Comparison of ENCODE assay signal across 8 mouse cellular contexts in the genomic region with DNA sequence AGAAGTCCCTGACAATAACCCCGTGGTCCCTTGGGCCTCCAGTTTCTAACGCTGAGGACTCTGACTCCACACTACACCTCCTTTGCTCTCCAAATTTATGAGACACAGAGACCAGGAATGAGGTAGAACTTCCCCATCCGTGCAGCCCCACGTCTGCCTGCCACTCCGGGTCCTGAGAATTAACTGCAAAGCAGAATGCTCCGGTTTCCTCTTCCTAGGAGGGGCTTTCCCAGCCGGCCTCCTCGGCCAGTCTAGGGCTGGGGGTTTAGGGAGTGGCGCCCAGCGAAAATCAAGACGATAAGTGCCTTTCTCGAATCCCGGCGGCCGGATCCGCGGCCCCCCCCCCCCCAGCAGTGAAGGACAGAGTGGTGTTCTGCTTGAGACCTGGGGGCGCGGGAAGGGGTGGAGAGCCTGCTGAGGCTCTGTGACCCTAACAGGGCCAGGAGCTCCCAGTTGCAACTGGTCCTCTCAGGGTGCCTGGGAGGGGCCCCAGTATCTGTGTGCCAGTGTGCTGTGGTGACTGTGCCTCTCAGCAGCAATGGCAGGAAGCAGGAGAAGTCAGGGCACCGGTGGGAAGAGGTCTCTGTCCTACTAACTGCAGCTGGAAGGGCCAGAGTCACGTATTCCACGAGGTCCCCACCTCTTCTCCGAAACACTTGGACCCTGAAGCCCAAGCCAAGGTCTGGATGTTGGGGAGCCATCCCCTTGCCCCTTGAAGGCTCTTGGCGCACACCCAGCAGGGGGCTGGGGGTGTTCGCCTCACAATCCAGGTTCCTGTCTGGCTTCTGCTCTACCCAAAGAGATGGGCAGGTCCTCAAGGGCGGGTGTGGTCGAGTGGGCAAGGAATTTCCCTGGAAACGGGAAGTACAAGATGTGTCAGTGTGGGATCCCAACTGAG. TPM values are rescaled to one million over a fixed set of nuclear protein-coding genes. Genes with fewer than 3 reads are reported as not detected.
DNase-seq lines count a peak whose midpoint lies in the region; ATAC-seq and TF ChIP-seq lines count a peak whose summit lies in the region.
"Had no signal": no experiment of that assay in that cellular context is flagged by ENCODE, and none has a peak within 500 bp of the region (broad histone marks: within the 10 kb centered on the region; RNA-seq: fewer than 3 reads in every experiment).

No protein-coding gene starts in this region.

- 6% methylated on average over 26 of the region's 28 CpGs for WGBS in embryonic facial prominence, embryonic 11.5 days
- WGBS in hindbrain, embryonic 14.5 days: 5% methylated on average over 28 of the region's 28 CpGs
- WGBS in liver, embryonic 15.5 days (ENCODE audit: insufficient replicate concordance): 5% methylated on average over 28 of the region's 28 CpGs

- H3K36me3 ChIP-seq in ES-Bruce4 (ENCODE audit: control insufficient read depth, insufficient read depth, low read length, poor library complexity, severe bottlenecking): no peaks in the 10 kb centered on the region
- no peaks in the 10 kb centered on the region for H3K36me3 ChIP-seq in embryonic facial prominence, embryonic 11.5 days (replicated peaks; ENCODE audit: control insufficient read depth, insufficient read depth, low read depth, low read length)
- no peaks in the 10 kb centered on the region for H3K36me3 ChIP-seq in hindbrain, embryonic 14.5 days (replicated peaks; ENCODE audit: control insufficient read depth, insufficient read depth)
- H3K36me3 ChIP-seq in liver, embryonic 15.5 days (replicated peaks): no peaks in the 10 kb centered on the region

- peak overlapping the region; percentile 37 for H3K4me3 ChIP-seq in ES-Bruce4 (ENCODE audit: low read depth, low read length)
- H3K4me3 ChIP-seq in embryonic facial prominence, embryonic 11.5 days (ENCODE audit: low read depth, low read length): no peak overlapping the region
- H3K4me3 ChIP-seq in hindbrain, embryonic 14.5 days (replicated peaks; ENCODE audit: low read length): no peak overlapping the region
- H3K4me3 ChIP-seq in liver, embryonic 15.5 days (replicated peaks): no peak overlapping the region
- H3K4me3 ChIP-seq: myocyte had no signal

- peak; percentile 58 for DNase-seq in embryonic facial prominence, embryonic 11.5 days (ENCODE audit: low spot score)
- no peak for DNase-seq in hindbrain, embryonic 14.5 days (ENCODE audit: low spot score)
- no peak for DNase-seq in left cerebral cortex, postnatal 4 days
- DNase-seq in layer of hippocampus, postnatal 25 days (ENCODE audit: extremely low spot score in 1 of 2, low spot score in 1 of 2): no peak
- DNase-seq in natural killer cell, adult 2 months (ENCODE audit: low spot score in 2 of 2): no peak

- intact Hi-C loops in left cerebral cortex, postnatal 4 days (cut with DNase I): no loop called here

- TF ChIP-seq POLR2A in ES-Bruce4 (IDR thresholded peaks at IDR 0.05; ENCODE audit: insufficient read depth, low read length): no peak

- no peaks in the 10 kb centered on the region for H3K9me3 ChIP-seq in ES-Bruce4 (replicated peaks; ENCODE audit: control insufficient read depth, insufficient read depth, low read length, poor library complexity, severe bottlenecking)
- no peaks in the 10 kb centered on the region for H3K9me3 ChIP-seq in embryonic facial prominence, embryonic 11.5 days (replicated peaks; ENCODE audit: control insufficient read depth, low read length)
- no peaks in the 10 kb centered on the region for H3K9me3 ChIP-seq in hindbrain, embryonic 14.5 days (ENCODE audit: control insufficient read depth, low read length)
- no peaks in the 10 kb centered on the region for H3K9me3 ChIP-seq in liver, embryonic 15.5 days (replicated peaks)

- H3K4me1 ChIP-seq in ES-Bruce4 (ENCODE audit: control insufficient read depth, insufficient read depth, low read length): peaks cover 10% of the 10 kb centered on the region
- peaks cover 15% of the 10 kb centered on the region; the same call in 1 of the 2 replicates for H3K4me1 ChIP-seq in embryonic facial prominence, embryonic 11.5 days (ENCODE audit: control insufficient read depth, insufficient read depth, low read length)
- H3K4me1 ChIP-seq in hindbrain, embryonic 14.5 days (replicated peaks; ENCODE audit: control insufficient read depth, insufficient read depth, low read length): peaks cover 4% of the 10 kb centered on the region; the same call in 1 of the 2 replicates
- peaks cover 33% of the 10 kb centered on the region for H3K4me1 ChIP-seq in liver, embryonic 15.5 days (replicated peaks)

- TF ChIP-seq CTCF in ES-Bruce4 (IDR thresholded peaks at IDR 0.05; ENCODE audit: low read depth, low read length): no peak

- H3K27me3 ChIP-seq in ES-Bruce4 (ENCODE audit: control insufficient read depth, insufficient read depth, low read length, poor library complexity, severe bottlenecking): no peaks in the 10 kb centered on the region
- H3K27me3 ChIP-seq in embryonic facial prominence, embryonic 11.5 days (ENCODE audit: control insufficient read depth, insufficient read depth, low read length): no peaks in the 10 kb centered on the region; the same call in 1 of the 2 replicates
- H3K27me3 ChIP-seq in hindbrain, embryonic 14.5 days (ENCODE audit: control insufficient read depth, insufficient read depth, low read length): no peaks in the 10 kb centered on the region
- peaks cover 13% of the 10 kb centered on the region for H3K27me3 ChIP-seq in liver, embryonic 15.5 days

- H3K9ac ChIP-seq in ES-Bruce4 (ENCODE audit: low read depth, poor library complexity, severe bottlenecking): peak overlapping the region; percentile 5; the same call in 1 of the 2 replicates
- H3K9ac ChIP-seq in embryonic facial prominence, embryonic 11.5 days (replicated peaks; ENCODE audit: low read length): peak overlapping the region; percentile 32
- H3K9ac ChIP-seq in hindbrain, embryonic 14.5 days: no peak overlapping the region
- no peak overlapping the region for H3K9ac ChIP-seq in liver, embryonic 15.5 days

- 0 out of 2 replicates have a peak, but pooled peaks have one; percentile 8 for ATAC-seq in embryonic facial prominence, embryonic 11.5 days (replicated peaks; ENCODE audit: insufficient number of reproducible peaks, low FRiP score, low TSS enrichment, low read depth)
- no peak for ATAC-seq in hindbrain, embryonic 14.5 days (ENCODE audit: low FRiP score)
- ATAC-seq in liver, embryonic 15.5 days (ENCODE audit: insufficient read depth): no peak

- H3K27ac ChIP-seq in ES-Bruce4 (ENCODE audit: insufficient read depth, low read length): no peak overlapping the region
- H3K27ac ChIP-seq in embryonic facial prominence, embryonic 11.5 days (replicated peaks; ENCODE audit: low read depth, low read length): no peak overlapping the region
- H3K27ac ChIP-seq in hindbrain, embryonic 14.5 days: no peak overlapping the region
- no peak overlapping the region for H3K27ac ChIP-seq in liver, embryonic 15.5 days (replicated peaks)

- peak overlapping the region; percentile 32 for H3K4me2 ChIP-seq in embryonic facial prominence, embryonic 11.5 days (ENCODE audit: low read depth, low read length)
- H3K4me2 ChIP-seq in hindbrain, embryonic 14.5 days (replicated peaks): peak overlapping the region; percentile 19; the same call in 1 of the 2 replicates
- H3K4me2 ChIP-seq in liver, embryonic 15.5 days: peak overlapping the region; percentile 41; the same call in 1 of the 2 replicates

- TF ChIP-seq EP300 in ES-Bruce4 (IDR thresholded peaks at IDR 0.05; ENCODE audit: insufficient read depth, low read depth, low read length): no peak

RNA-seq across cellular contexts. Expression of gene Fkbp5, which starts 6.6 kb away (rescaled TPM):
- 60.2 and 67.1 TPM in 2 replicates for polyA plus RNA-seq in ES-Bruce4 (2011; ENCODE audit: insufficient read depth, insufficient read length, low read depth, missing spikeins)
- 12.3 and 12.8 TPM in 2 replicates for polyA plus RNA-seq in embryonic facial prominence, embryonic 11.5 days (2014; fragmentation: Nextera tagmentation; extraction: Ambion mirVana)
- 8.2 and 9.8 TPM in 2 replicates for polyA plus RNA-seq in hindbrain, embryonic 14.5 days (2014; fragmentation: Nextera tagmentation; extraction: Ambion mirVana)
- polyA plus RNA-seq in liver, embryonic 15.5 days (2015; fragmentation: Nextera tagmentation; extraction: Ambion mirVana): 15.0 and 17.5 TPM in 2 replicates
- 10 to 100 TPM; 39.0 to 40.9 TPM for total RNA-seq in left cerebral cortex, postnatal 4 days (2021)
- total RNA-seq in layer of hippocampus, postnatal 25 days (2021): 10 to 100 TPM; 62.5 to 85.0 TPM

RNA-seq across cellular contexts. Expression of gene Armc12, which starts 19.9 kb away (rescaled TPM):
- polyA plus RNA-seq in ES-Bruce4 (2011; ENCODE audit: insufficient read depth, insufficient read length, low read depth, missing spikeins): not detected in 2 replicates
- not detected in 2 replicates for polyA plus RNA-seq in embryonic facial prominence, embryonic 11.5 days (2014; fragmentation: Nextera tagmentation; extraction: Ambion mirVana)
- not detected in 2 replicates for polyA plus RNA-seq in hindbrain, embryonic 14.5 days (2014; fragmentation: Nextera tagmentation; extraction: Ambion mirVana)
- polyA plus RNA-seq in liver, embryonic 15.5 days (2015; fragmentation: Nextera tagmentation; extraction: Ambion mirVana): not detected in 2 replicates
- total RNA-seq in left cerebral cortex, postnatal 4 days (2021): not detected
- total RNA-seq in layer of hippocampus, postnatal 25 days (2021): not detected
- polyA plus RNA-seq: myocyte had no signal

RNA-seq across cellular contexts. Expression of gene Clpsl2, which starts 38.5 kb away (rescaled TPM):
- not detected in 2 replicates for polyA plus RNA-seq in ES-Bruce4 (2011; ENCODE audit: insufficient read depth, insufficient read length, low read depth, missing spikeins)
- not detected in 2 replicates for polyA plus RNA-seq in embryonic facial prominence, embryonic 11.5 days (2014; fragmentation: Nextera tagmentation; extraction: Ambion mirVana)
- polyA plus RNA-seq in hindbrain, embryonic 14.5 days (2014; fragmentation: Nextera tagmentation; extraction: Ambion mirVana): not detected in 2 replicates
- polyA plus RNA-seq in liver, embryonic 15.5 days (2015; fragmentation: Nextera tagmentation; extraction: Ambion mirVana): not detected in 2 replicates
- total RNA-seq in left cerebral cortex, postnatal 4 days (2021): not detected
- not detected for total RNA-seq in layer of hippocampus, postnatal 25 days (2021)
- polyA plus RNA-seq: myocyte had no signal

RNA-seq across cellular contexts. Expression of gene Clps, which starts 49.9 kb away (rescaled TPM):
- polyA plus RNA-seq in ES-Bruce4 (2011; ENCODE audit: insufficient read depth, insufficient read length, low read depth, missing spikeins): not detected in 2 replicates
- polyA plus RNA-seq in embryonic facial prominence, embryonic 11.5 days (2014; fragmentation: Nextera tagmentation; extraction: Ambion mirVana): not detected in 2 replicates
- polyA plus RNA-seq in hindbrain, embryonic 14.5 days (2014; fragmentation: Nextera tagmentation; extraction: Ambion mirVana): not detected in 2 replicates
- 4.2 and 30.4 TPM in 2 replicates for polyA plus RNA-seq in liver, embryonic 15.5 days (2015; fragmentation: Nextera tagmentation; extraction: Ambion mirVana)
- total RNA-seq in left cerebral cortex, postnatal 4 days (2021): not detected
- total RNA-seq in layer of hippocampus, postnatal 25 days (2021): not detected
- polyA plus RNA-seq: myocyte had no signal

Comparison
In these comparisons a context has a peak if more than half of its experiments do, and no peak if none do; other contexts are left out.
1. H3K9ac ChIP-seq: peak in ES-Bruce4 (single experiment) and embryonic facial prominence, embryonic 11.5 days (single experiment); none in hindbrain, embryonic 14.5 days (single experiment) and liver, embryonic 15.5 days (single experiment).
2. Peak in every context shown above with its lines, with median percentiles within 50 percentile points of each other: H3K4me2 ChIP-seq.